Mouse (Mus musculus): ENCODE results near the gene Ada.

Ada gene

DNA sequence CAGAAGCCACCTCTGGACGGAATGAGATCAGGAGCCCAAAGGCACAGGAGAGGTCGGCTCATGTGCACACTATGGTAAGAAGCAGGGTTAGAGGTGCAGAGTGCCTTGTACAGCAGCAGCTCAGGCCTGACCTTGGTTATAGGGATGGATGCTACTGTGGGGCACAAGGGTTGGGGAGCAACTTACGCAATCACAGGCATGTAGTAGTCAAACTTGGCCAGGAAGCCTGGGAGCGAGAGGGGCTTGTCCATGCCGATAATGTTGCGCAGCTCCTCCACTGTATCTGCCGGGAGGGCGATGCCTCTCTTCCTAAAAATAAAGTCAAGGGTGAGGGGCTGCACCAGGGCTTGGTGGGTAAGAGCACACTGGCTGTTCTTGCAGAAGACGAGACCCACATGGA is 14.9 kb downstream of the Ada start:
- in situ Hi-C loops (cut with MboI, MseI), result no loop called here

GRCm38 (mm10) chr2:163732021-163732420 is 18.0 kb downstream of the Ada start:
- in situ Hi-C loops (cut with MboI, MseI), result no loop called here

GRCm38 (mm10) chr2:163728300-163728699 is 21.7 kb downstream of the Ada start:
- in situ Hi-C loops (cut with MboI, MseI), result no loop called here

- in situ Hi-C loops (cut with MboI, MseI), result no loop called here
Measured at GRCm38 (mm10) chr2:163726766-163727393, 23.2 kb downstream of the Ada start.

- in situ Hi-C loops (cut with MboI, MseI), result no loop called here
Measured at GRCm38 (mm10) chr2:163722550-163722949, 27.5 kb downstream of the Ada start.

DNA sequence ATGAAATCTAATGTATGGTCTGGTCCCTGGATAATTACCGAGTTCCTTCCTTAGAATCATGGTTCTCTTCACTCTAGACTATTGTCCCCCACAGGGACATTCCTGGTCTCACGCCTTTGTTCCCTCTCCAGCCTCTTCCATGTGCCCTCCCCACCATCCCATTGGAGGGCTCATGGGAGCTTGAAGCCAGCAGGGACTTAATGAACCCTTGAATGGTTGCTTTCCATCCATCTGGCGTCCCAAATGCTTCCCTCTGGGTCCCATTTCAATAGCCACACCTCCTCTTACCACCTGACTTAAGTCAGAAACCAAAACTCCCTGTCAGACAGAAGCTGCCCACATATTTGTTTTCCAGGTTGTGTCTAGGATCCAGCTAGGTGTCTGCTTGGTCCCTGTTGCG is 30.4 kb downstream of the Ada start:
- in situ Hi-C loops (cut with MboI, MseI), result loop anchor here (5.0 kb wide), 2 partner anchors 132 to 187 kb away; no protein-coding TSS in a partner anchor

DNA sequence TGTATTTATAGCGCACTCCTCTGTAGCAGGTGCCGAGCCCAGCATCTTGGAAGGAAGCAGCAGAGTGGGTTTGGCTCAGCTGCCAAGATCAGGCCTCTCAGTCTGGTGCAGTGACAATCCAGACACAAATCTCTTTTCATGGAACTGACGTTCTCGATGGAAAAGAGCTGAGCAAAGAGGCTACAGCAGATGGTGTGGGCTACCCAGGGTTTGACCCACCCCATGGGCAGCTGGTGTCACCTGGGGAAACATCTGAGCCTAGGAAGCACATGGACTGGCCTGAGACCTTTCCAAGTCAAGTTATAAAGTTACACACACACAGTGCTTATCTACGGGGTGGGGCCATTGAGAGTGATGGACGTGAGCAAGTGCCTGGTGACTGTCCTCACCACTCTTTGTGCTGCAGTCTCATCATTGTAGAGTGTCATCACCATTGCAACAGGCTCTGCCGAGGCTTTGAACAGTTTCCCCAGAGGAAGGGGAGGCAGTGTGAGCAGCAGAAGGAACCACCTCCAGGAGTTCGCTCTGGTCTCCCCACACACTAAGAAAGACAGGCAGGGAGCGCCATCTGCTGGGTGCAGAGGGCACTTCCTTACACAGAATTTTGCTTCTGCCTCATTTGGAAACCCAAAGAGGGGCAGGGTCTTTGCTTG is 31.0 kb downstream of the Ada start:
- in situ Hi-C loops (cut with MboI, MseI), result loop anchor here (5.0 kb wide), 2 partner anchors 132 to 187 kb away; no protein-coding TSS in a partner anchor

DNA sequence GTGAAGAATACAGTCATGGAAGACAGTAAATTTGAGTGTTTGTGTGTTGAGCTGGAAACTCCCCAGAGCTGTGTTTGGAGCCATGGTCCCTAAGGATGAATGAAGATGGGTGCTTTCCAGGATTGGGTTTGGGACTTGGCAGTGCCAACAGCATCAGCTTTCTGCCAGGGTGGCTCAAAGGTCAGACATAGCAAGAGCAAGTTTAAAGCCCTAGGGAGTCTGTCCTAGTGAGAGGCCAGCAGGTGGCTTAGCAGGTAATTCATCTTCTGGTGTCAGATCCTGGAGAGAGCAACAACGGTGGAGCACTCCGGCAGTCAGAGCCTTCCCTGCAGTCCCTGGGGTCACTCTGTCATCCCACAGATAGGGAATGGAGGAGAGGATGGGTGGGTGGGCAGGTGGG is 31.5 kb downstream of the Ada start:
- in situ Hi-C loops (cut with MboI, MseI), result loop anchor here (5.0 kb wide), 2 partner anchors 131 to 186 kb away; no protein-coding TSS in a partner anchor

- in situ Hi-C loops (cut with MboI, MseI), result loop anchor here (5.0 kb wide), 2 partner anchors 130 to 185 kb away; no protein-coding TSS in a partner anchor
Measured at GRCm38 (mm10) chr2:163716853-163717252, 33.2 kb downstream of the Ada start.

DNA sequence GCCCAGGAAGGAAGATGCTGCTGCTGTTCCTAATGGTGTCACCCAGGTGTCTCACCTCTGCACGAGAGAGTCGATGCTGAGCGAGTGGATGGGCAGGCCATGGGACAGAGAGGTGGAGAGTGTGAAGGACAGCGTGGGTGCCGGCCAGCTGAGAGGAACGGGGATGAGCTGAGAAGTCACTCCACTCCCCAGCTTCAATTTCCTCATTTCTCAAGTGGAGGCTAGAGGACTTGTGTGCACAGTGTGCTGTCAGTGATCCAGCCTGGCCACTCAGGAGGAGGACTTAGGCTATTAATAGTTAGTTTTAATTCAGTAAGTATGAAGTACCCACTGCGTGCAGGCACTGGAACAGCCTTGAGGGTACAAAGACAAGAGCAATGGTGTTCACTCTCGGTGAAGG is 33.6 kb downstream of the Ada start:
- in situ Hi-C loops (cut with MboI, MseI), result loop anchor here (5.0 kb wide), 2 partner anchors 129 to 184 kb away; no protein-coding TSS in a partner anchor

- in situ Hi-C loops (cut with MboI, MseI), result no loop called here
Measured at GRCm38 (mm10) chr2:163713340-163713739, 36.7 kb downstream of the Ada start.

DNA sequence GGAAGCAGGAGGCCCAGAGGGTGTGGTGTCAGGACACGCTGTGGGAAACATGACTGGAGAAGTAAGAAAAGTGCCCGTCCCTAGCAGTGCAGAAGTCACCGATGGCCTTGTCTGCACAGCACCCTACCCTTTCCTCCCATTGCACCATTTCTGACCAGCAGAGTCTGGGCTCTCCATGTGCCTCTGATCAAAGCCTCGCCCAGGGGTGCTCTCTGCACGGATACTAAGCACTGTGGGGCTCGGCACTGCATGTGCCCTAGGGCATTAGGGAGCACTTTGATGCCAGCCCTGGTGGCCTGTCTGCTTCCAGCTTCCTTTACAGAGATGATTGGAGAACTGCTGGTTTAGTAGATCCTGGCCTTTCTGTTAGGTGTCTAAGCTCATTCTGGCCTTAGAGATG is 37.2 kb downstream of the Ada start:
- in situ Hi-C loops (cut with MboI, MseI), result no loop called here

GRCm38 (mm10) chr2:163712473-163712872 is 37.6 kb downstream of the Ada start:
- in situ Hi-C loops (cut with MboI, MseI), result no loop called here

- in situ Hi-C loops (cut with MboI, MseI), result no loop called here
Measured at GRCm38 (mm10) chr2:163711368-163711868, 38.6 kb downstream of the Ada start.

- in situ Hi-C loops (cut with MboI, MseI), result no loop called here
Measured at GRCm38 (mm10) chr2:163710606-163711159, 39.4 kb downstream of the Ada start.

GRCm38 (mm10) chr2:163710000-163710399 is 40.0 kb downstream of the Ada start:
- in situ Hi-C loops (cut with MboI, MseI), result no loop called here

GRCm38 (mm10) chr2:163708763-163709250 is 41.2 kb downstream of the Ada start:
- in situ Hi-C loops (cut with MboI, MseI), result no loop called here

- in situ Hi-C loops (cut with MboI, MseI), result no loop called here
Measured at GRCm38 (mm10) chr2:163708321-163708720, 41.7 kb downstream of the Ada start.

DNA sequence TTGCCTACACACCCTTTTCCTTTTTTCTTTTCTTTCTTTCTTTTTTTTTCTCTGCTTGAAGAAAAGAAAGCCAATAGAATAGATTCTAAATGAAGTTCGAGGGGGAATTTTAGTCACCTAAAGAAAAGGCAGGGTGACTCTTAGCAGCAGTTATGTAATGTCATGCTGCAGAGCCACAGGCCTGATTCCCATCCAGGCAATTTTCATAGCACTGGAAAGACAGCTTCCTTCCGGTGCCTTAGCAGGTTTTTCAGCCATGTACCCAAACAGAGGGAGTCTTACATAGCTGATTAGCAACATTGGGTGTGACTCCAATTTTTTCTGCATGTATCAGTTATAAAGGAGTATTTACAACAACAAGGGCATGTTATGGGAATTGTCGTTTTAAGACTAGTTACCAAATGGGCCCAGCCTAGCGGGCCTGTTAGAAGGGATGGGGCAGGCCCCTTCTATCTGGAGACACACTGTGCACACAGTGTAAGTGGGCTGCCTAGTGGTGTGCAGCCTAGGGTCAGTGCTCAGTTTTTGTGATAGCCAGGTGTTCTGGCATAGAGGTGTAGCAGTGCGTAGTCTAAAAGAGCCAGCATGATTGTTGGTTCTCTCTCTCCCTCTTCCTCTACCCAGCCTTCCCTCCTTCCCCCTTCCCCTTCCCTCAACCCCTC is 46.3 kb downstream of the Ada start:
- in situ Hi-C loops (cut with MboI, MseI), result no loop called here

- in situ Hi-C loops (cut with MboI, MseI), result no loop called here
Measured at GRCm38 (mm10) chr2:163702921-163703320, 47.1 kb downstream of the Ada start.

- in situ Hi-C loops (cut with MboI, MseI), result no loop called here
Measured at GRCm38 (mm10) chr2:163702431-163702830, 47.6 kb downstream of the Ada start.

Data from T-helper 17 cell (primary cell).